Mouse (Mus musculus) liver, embryonic 16.5 days (tissue): ENCODE measurements around the gene Gm10271. TPM values are rescaled to one million over a fixed set of nuclear protein-coding genes. Genes with fewer than 3 reads are reported as not detected.

Source experiments
- ATAC-seq: fragments of 200-750 bp; cut with Nextera tagmentation; 2 replicates; pipeline ENCODE4 v1.8.0; 2017; ENCODE audit warnings: low read depth, mild to moderate bottlenecking, moderate number of reproducible peaks, moderate library complexity
- H3K27ac ChIP-seq: fragments of 300-500 bp; sonication (generic); 2 replicates; pipeline ENCODE4 v1.5.1; 2014; ENCODE audit warnings: mild to moderate bottlenecking, low read length
- H3K27me3 ChIP-seq: fragments of 300-500 bp; sonication (generic); 2 replicates; pipeline ENCODE4 v1.6.1; 2014; ENCODE audit warnings: low read depth, low read length, mixed read lengths; ENCODE audit not compliant: control insufficient read depth, insufficient read depth
- H3K36me3 ChIP-seq: fragments of 300-500 bp; sonication (generic); 2 replicates; pipeline ENCODE4 v1.6.1; 2014; ENCODE audit warnings: mild to moderate bottlenecking; ENCODE audit not compliant: control insufficient read depth, insufficient read depth
- H3K4me1 ChIP-seq: fragments of 300-500 bp; sonication (generic); 2 replicates; pipeline ENCODE4 v1.6.1; 2014; ENCODE audit warnings: low read depth, low read length, mixed read lengths; ENCODE audit not compliant: control insufficient read depth
- H3K4me2 ChIP-seq: fragments of 300-500 bp; sonication (generic); 2 replicates; pipeline ENCODE4 v1.6.1; 2014; ENCODE audit warnings: low read depth, low read length, mixed read lengths
- H3K4me3 ChIP-seq: fragments of 300-500 bp; sonication (generic); 2 replicates; pipeline ENCODE4 v1.5.1; 2014; ENCODE audit warnings: low read depth, mild to moderate bottlenecking, low read length
- H3K9ac ChIP-seq: fragments of 300-500 bp; sonication (generic); 2 replicates; pipeline ENCODE4 v1.6.1; 2014; ENCODE audit warnings: low read depth, low read length
- H3K9me3 ChIP-seq: fragments of 300-500 bp; sonication (generic); replicated peaks from 2 replicates; pipeline ENCODE4 v1.6.1; 2016; ENCODE audit warnings: low read length; ENCODE audit not compliant: control insufficient read depth
- WGBS: fragments of 180-500 bp; shearing (Covaris S2); extraction: QIAGEN DNeasy Blood & Tissue Kit; methylation state at CpG from one replicate; pipeline ENCODE4 v1.1.7; 2014; ENCODE audit not compliant: insufficient replicate concordance; 5-methylcytosine and 5-hydroxymethylcytosine counted together
- polyA plus RNA-seq: library from polyadenylated mRNA; unstranded; fragments of >200 nt; fragmentation: Nextera tagmentation; extraction: Ambion mirVana; gene quantifications from 2 replicates; pipeline ENCODE4 v1.2.1, GENCODE M21; 2015

Gene Gm10271
- polyA plus RNA-seq, 1 experiment from 2014 or later: not detected

DNA sequence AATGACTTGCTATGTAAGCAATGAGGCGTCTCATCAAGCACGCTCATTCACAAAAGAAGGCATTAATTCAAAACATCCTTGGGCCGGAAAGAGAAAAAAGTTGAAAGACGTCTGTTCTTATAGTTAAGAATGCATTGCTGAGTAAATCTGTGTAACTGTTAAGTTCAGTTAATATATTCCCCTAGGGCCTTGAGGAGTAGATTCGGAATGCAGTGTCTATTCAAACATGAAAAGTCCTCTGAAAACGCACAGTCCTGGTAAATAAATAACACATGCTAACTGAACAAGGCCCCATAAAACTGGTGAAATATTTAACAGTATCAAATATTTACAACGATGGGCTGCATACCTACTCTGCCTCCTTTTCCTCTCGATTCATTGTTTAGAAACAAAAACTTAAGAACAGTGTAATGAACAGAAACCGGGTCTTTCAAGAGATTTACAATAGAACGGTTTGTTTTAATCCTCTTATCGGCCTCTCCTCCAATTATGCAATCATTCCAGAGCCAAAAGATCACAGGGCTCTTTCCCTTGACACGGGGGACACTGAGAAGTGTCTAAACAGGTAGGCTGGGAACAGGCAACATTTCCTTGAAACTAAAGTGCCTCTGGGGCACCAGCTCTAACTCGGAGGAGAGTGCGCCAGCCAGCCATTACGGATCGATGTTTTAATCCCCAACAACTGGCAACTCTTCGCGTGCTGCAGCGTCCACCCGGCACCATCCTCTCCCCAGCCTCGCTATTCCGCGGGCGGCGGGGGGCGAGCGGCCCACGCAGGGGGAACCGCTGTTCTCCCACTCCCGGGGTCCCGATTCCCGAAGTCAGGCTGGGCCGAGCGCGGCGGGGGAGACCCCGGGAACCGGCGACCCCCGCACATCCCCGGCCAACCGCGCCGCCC is 23.0 kb downstream of the Gm10271 start:
- Histone ChIP-seq H3K27me3 (no peaks in the 10 kb centered on the region), H3K36me3 (no peaks in the 10 kb centered on the region), H3K9ac (peak overlapping the region; percentile 85), H3K4me3 (peak overlapping the region; percentile 85), H3K27ac (peak overlapping the region; percentile 92), H3K4me2 (peak overlapping the region; percentile 99), H3K9me3 (no peaks in the 10 kb centered on the region), H3K4me1 (peaks cover 15% of the 10 kb centered on the region)
- 7% methylated on average over 44 of the region's 44 CpGs for WGBS
- ATAC-seq: no peak

DNA sequence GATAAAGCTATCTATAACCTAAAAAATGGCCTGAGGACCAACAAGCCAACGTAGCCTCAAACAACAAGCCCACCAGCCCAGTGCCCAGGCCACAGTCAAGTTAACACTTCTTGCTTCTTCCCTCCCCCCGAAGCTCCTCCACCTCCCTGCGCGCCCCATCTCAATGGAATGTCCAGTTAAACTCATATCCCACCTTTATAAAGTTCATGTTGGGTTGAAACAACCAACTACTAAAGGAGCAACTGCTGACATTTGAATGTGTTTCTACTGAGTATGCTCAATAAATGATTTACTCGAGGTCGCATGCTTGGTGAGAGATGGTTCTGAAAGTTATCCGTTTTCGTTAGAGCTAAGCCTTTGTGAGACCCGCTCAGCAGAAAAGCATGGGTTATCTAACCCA is 24.0 kb downstream of the Gm10271 start:
- H3K27ac ChIP-seq: no peak overlapping the region
- H3K27me3 ChIP-seq: no peaks in the 10 kb centered on the region
- H3K4me3 ChIP-seq: no peak overlapping the region; the same call in 1 of the 2 replicates
- 84% methylated on average over 9 of the region's 9 CpGs for WGBS
- no peak overlapping the region for H3K9ac ChIP-seq
- ATAC-seq: no peak
- H3K4me1 ChIP-seq: peaks cover 15% of the 10 kb centered on the region
- H3K36me3 ChIP-seq: no peaks in the 10 kb centered on the region
- H3K4me2 ChIP-seq: peak overlapping the region; percentile 99; the same call in 1 of the 2 replicates
- no peaks in the 10 kb centered on the region for H3K9me3 ChIP-seq

DNA sequence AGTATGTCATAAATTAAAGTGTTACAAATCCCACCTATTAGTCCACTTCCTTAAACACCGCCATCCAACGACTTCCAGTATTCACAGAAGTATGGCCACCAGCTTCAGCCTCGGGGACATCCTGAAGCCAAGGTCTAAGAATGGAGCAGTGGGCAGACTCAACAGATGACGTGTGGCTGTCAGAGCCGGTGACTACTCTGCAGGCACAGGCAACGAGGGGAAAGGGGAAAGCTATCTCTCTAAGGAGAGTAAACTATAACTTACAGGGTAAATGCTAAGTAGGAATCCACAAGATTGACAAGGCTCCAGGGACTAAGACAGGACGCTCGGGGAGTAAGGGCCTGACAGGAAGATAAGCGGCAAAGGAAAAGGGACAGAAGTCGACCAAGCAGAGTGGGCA is 27.5 kb downstream of the Gm10271 start:
- Histone ChIP-seq H3K4me2 (no peak overlapping the region), H3K9me3 (0 out of 2 replicates have a peak, but pooled peaks cover 2% of the 10 kb centered on the region), H3K27ac (no peak overlapping the region), H3K4me3 (no peak overlapping the region), H3K27me3 (no peaks in the 10 kb centered on the region), H3K9ac (no peak overlapping the region), H3K36me3 (peaks cover 5% of the 10 kb centered on the region; the same call in 1 of the 2 replicates), H3K4me1 (peaks cover 10% of the 10 kb centered on the region)
- WGBS: 48% methylated on average over 10 of the region's 10 CpGs
- ATAC-seq: no peak

DNA sequence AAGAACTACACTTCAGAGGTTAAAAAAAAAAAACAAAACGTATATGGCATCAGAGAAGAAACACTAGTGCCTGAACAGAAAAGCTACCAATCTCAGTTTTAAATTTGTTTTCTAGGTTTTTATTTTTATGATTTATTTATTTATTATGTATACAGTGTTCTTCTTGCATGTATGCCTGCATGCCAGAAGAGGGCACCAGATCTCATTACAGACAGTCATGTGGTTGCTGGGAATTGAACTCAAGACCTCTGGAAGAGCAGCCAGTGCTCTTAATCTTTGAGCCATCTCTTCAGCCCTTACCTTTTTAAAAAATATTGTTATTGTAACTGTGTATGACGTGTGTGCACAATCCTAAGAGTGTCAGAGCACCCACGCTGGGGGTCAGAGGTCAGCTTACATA is 28.3 kb downstream of the Gm10271 start:
- no peak overlapping the region for H3K9ac ChIP-seq
- no peak overlapping the region for H3K4me2 ChIP-seq
- peaks cover 6% of the 10 kb centered on the region for H3K4me1 ChIP-seq
- peaks cover 5% of the 10 kb centered on the region; the same call in 1 of the 2 replicates for H3K36me3 ChIP-seq
- no peak overlapping the region for H3K27ac ChIP-seq
- 0 out of 2 replicates have a peak, but pooled peaks cover 2% of the 10 kb centered on the region for H3K9me3 ChIP-seq
- H3K27me3 ChIP-seq: no peaks in the 10 kb centered on the region
- no peak overlapping the region for H3K4me3 ChIP-seq
- WGBS: 69% methylated on average over 3 of the region's 3 CpGs
- no peak for ATAC-seq

DNA sequence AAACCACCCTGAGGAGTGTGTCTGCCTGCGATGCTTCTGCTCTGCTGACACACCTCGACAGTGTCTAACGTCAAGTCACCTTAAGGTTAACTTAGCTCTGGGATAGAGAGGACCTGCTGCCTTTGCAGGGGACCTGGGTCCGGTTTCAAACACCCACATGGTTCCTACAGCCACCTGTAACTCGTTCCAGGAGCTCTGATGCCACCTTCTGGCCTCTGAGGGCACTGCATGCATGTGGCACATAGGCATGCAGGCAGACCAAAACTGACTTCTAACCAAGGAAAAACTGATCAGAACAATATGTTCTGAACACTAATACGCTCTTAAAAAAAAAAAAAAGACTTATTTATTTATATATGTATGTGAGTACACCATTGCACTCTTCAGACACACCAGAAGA is 29.4 kb downstream of the Gm10271 start:
- Histone ChIP-seq H3K27me3 (no peaks in the 10 kb centered on the region), H3K4me1 (peaks cover 6% of the 10 kb centered on the region), H3K4me3 (no peak overlapping the region), H3K9me3 (0 out of 2 replicates have a peak, but pooled peaks cover 2% of the 10 kb centered on the region), H3K36me3 (peaks cover 5% of the 10 kb centered on the region; the same call in 1 of the 2 replicates), H3K27ac (no peak overlapping the region), H3K9ac (no peak overlapping the region), H3K4me2 (no peak overlapping the region)
- no peak for ATAC-seq
- 82% methylated on average over 6 of the region's 6 CpGs for WGBS

DNA sequence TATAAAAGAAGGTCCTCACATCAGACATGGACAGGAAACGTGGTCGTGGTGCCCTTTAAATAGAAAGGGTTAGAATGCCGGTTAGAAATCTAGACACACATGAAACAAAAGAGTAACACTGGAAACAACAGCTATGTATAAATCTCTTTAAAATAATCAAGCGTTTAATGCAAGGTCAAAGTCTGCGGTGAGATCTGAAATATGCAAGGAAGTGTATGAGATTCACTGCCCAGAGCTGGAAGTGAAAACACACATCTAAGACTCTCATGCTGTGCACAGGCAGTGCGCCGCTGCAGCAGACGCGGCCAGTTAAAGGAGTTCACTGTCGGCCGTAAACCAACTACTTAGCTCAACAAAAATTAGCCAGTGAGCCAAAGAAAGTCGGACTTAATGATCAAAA is 37.4 kb downstream of the Gm10271 start:
- H3K9me3 ChIP-seq: no peaks in the 10 kb centered on the region
- no peak for ATAC-seq
- H3K4me3 ChIP-seq: no peak overlapping the region
- no peak overlapping the region for H3K27ac ChIP-seq
- no peak overlapping the region for H3K4me2 ChIP-seq
- H3K27me3 ChIP-seq: no peaks in the 10 kb centered on the region
- H3K4me1 ChIP-seq: no peaks in the 10 kb centered on the region
- WGBS: 67% methylated on average over 12 of the region's 12 CpGs
- peaks cover 6% of the 10 kb centered on the region for H3K36me3 ChIP-seq
- no peak overlapping the region for H3K9ac ChIP-seq

DNA sequence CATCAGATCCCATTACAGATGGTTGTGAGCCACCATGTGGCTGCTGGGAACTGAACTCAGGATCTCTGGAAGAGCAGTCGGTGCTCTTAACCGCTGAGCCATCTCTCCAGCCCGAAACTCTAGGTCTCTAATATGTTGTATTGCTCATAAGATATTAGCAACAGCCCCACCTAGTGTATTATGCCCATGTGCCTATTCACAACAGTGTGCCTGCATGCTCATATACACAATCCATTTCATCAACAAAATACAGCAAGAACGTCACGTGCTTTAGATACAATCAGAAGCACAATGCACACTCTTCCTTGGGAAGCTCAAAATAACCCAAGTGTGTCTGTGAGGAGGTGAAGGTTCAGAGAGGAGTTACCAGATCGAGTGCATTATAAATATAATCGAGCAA is 38.6 kb downstream of the Gm10271 start:
- 80% methylated on average over 7 of the region's 7 CpGs for whole genome bisulfite sequencing
- Histone ChIP-seq H3K9ac (no peak overlapping the region), H3K4me2 (no peak overlapping the region), H3K9me3 (no peaks in the 10 kb centered on the region), H3K4me3 (no peak overlapping the region), H3K27me3 (no peaks in the 10 kb centered on the region), H3K4me1 (no peaks in the 10 kb centered on the region), H3K27ac (no peak overlapping the region), H3K36me3 (peaks cover 6% of the 10 kb centered on the region)
- no peak for ATAC-seq

DNA sequence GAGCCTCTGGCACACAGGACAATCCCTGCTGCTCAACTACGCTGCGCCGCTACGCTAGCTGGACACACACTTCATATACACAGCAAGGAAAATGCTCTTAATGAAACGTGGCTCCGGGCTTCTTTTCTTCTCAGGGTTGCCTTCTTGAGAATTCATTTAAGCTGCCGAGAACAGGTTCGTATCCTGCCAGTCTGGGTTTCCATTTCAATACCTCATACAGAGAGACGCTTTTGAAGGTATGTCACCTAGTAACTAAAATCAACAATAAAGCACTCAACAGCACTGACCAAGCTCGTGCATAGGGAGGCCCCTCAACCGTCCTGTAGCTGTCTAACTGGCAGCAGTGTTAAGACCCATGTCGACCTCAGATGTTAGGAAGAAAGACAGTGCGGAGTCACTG is 40.0 kb downstream of the Gm10271 start:
- no peaks in the 10 kb centered on the region for H3K4me1 ChIP-seq
- no peaks in the 10 kb centered on the region for H3K27me3 ChIP-seq
- WGBS: 77% methylated on average over 13 of the region's 13 CpGs
- H3K9me3 ChIP-seq: no peaks in the 10 kb centered on the region
- H3K4me3 ChIP-seq: no peak overlapping the region
- no peak overlapping the region for H3K4me2 ChIP-seq
- H3K27ac ChIP-seq: no peak overlapping the region
- H3K36me3 ChIP-seq: peaks cover 4% of the 10 kb centered on the region
- H3K9ac ChIP-seq: no peak overlapping the region
- no peak for ATAC-seq

DNA sequence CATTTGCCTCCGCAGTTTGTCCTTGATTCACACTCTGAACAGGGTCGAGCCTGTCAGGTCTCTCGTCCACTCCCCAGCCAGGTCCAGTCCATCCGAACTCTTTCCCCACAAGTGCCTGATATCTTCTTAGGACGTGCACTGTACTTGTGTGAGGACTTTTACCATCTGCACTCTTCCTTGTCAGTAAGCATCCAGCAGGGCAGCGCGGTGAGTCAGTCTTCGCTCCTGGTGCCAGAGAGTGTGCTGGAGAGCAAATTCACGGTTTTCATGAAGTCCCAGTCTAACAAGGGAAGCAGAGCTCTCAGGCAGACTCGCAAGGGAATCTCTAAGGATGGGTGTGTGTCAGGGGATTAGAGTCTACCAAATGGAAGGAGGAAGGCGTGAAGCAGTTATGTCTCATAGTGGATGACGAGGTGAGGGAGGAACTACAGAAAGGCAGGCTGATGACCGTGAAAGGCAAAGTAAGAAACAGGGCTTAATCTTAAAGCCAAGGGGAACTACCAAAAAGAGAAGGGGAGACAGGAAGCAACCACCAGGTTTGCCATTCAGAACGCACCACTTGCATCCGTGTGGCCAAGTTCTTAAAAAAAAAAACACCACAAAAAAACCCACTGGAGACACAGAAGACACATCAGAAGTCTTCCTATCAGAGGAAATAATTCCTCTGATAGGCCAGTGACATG is 40.8 kb downstream of the Gm10271 start:
- no peaks in the 10 kb centered on the region for H3K4me1 ChIP-seq
- WGBS: 70% methylated on average over 15 of the region's 15 CpGs
- no peak overlapping the region for H3K9ac ChIP-seq
- H3K4me2 ChIP-seq: no peak overlapping the region
- ATAC-seq: no peak
- H3K4me3 ChIP-seq: no peak overlapping the region
- H3K27ac ChIP-seq: no peak overlapping the region
- no peaks in the 10 kb centered on the region for H3K27me3 ChIP-seq
- H3K9me3 ChIP-seq: no peaks in the 10 kb centered on the region
- H3K36me3 ChIP-seq: no peaks in the 10 kb centered on the region
